Mouse (Mus musculus) cerebellum, postnatal 36 days (tissue): ENCODE results near the gene AC124502.3.
A peak's percentile ranks its signal among the peaks of the same experiment; 100 is the strongest.
"Not testable (repeated sequence)": the region's sequence is repeated elsewhere in the genome, so short reads cannot be mapped to it uniquely, and the experiment has no call there.

ENCODE experiments used
- DNase-seq, 2 experiments: peaks; one replicate each; pipeline ENCODE4 v3.0.0; 2021 to 2022; ENCODE audit warnings: mixed read lengths in 2 of 2

The AC124502.3 gene

DNA sequence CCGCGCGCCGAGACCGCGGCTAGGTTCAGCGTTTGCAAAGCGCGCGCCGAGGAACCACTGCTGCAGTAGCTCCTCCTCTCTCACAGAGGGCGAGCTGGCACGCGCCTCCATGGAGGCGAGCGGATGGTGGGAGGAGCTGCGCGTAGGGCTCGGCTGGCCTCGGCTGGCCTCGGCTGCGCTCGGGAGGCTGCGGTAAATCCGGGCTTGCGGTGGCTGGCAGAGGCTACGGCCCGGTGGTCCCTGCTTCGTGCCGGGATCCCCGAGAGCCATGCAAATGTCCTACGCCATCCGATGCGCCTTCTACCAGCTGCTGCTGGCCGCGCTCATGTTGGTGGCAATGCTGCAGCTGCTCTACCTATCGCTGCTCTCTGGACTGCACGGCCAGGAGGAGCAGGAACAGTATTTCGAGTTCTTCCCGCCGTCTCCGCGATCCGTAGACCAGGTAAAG is at the start of gene AC124502.3, which contains the start of gene B4gat1:
Gene AC124502.3, plus strand, starts transcription at position 183 of the 448 bp plus-strand sequence.
Gene B4gat1, plus strand, starts transcription at position 118 of the 448 bp plus-strand sequence.
- peak; percentile 93 to 94 for DNase-seq

DNA sequence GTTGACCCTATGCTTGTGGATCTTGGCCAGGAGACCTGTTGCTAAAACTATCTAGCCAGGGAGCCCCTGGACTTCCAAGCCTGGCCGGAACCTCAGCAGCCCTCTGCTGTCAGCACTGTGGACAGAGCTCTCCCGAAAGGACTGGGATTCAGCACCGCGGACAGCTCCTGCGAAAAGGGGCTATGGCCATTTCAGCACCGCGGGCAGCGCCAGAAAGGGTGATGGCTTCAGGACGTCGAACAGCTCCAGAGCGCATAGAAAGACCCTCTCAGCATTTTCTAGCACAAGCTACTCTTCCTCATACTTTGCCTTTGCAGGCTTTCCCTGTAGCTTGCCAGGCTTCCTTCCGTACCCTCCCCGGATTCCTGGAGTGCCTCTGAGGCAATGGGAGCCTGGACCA is 49.7 kb upstream of the AC124502.3 start:
- peak; percentile 45 to 54 for DNase-seq

DNA sequence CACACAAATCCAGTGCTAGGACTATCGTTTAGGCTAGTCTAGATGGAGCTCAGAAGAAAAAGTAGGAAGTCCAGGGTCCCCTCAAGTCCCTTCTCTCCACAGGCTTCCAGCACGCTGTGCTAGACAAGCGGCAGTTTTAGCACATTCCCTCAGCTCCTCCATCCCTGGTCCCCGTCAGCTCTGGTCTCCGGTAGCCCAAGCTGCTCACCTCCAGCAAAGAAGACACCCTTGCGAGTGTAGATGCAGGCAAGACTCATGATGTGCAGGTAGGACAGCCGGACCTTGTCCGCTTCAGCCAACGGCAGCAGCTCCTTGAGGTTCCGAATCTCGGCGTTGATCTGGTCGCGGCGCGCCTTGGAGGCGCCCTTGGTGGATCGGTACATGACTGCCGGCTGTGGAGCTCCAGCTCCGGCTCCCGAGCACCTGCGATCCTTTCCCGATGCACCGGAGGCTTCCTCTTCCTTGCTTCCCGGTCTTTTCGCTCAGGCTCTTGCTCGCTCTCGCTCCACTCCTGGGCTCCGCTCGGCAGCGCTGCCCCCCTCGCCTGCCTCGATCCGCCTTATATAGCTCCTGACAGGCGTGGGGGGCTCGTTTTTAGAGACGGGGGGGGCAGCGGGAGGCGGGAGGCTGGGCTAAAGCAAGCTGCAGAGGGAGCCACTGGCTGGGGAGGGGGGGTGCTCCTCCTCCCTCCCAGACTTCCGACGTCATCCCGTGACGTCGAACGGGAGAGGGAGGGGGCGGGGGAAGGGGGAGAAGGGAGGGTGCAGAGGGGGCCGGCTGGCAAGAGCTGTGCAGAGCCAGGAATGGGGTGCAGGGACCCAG is 49.0 kb upstream of the AC124502.3 start:
- peak; percentile 79 to 85 for DNase-seq

DNA sequence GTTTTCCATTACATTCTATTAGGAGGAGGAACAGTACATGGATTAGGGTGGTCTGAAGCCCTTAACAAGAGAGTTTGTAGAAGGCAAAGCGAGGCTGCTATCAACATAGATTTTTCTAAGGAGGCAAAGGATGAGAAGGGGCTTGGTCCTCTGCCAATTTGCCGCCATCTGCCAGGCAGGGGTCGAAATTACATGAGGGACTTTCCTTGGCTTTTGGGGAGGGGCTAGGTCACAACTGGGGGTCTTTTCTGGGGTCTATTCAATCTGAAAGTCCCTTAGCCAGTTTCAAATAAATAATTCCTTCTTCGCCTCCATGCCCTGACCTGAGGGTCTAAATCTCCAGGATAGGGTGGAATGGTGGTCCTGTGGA is 48.5 kb upstream of the AC124502.3 start, which contains the start of gene Npas4:
Gene Npas4, minus strand, starts transcription at position 61 of the 370 bp plus-strand sequence.
- peak in 1 of 2 experiments; percentile 13 for DNase-seq

- DNase-seq, result peak; percentile 30 to 35
Observed at GRCm38 (mm10) chr19:4990716-4991115, 48.0 kb upstream of the AC124502.3 start.

- no peak for DNase-seq
Observed at GRCm38 (mm10) chr19:4992371-4992770, 46.3 kb upstream of the AC124502.3 start.

- peak; percentile 87 to 92 for DNase-seq
Observed at GRCm38 (mm10) chr19:4992904-4993303, 45.8 kb upstream of the AC124502.3 start.

DNA sequence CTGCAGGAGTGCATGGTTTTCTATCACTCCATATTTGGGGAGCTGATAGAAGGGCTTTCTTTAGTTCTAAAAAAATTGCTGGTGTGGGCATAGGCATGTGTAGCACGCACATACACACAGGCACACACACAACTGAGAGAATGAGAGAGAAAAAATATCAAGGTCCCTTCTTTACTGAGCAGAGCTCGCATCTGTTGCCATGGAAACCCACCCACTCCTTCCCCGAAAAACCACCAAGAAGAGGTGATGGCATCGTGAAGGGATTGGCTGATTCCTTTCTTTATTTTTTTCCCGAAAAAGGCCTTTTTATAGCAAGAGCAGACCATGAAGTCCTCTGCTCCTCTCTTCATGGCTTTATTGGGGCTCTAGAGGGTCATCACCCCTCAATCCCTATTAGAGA is 44.6 kb upstream of the AC124502.3 start:
- DNase-seq, result no peak

DNA sequence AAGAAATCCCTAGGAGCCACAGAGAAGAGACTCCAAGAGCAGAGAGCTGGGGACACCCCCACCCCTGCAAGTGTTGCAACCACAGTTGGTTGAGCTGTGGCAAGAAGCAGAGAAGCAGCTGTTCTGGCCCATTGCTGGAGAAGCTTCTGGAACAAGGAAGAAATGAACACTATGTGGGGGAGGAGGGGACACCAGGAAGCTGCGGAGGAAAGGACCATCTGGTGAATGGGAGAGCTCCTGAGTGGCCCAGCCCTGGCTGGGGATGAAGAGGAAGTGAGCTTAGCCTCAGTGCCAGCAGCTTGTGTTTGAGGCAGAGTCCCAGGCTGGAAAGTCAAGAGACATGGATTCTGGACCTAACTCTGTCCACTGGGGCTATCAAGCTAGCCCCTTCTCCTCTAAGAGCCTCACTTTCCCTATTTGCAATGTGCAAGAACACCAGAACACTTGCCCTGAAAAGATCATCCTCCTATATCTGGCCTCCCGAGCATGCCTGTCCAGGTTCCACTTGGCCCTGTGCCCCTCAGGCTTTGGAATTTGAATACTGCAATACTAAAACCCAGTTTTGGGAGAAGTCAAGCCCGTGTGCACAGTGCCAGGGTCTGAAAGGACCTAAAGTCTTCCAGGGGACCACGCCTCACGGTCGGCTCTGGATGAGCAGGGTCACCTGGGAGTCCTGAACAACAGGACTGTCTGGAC is 39.1 kb upstream of the AC124502.3 start:
- peak; percentile 34 to 38 for DNase-seq

DNA sequence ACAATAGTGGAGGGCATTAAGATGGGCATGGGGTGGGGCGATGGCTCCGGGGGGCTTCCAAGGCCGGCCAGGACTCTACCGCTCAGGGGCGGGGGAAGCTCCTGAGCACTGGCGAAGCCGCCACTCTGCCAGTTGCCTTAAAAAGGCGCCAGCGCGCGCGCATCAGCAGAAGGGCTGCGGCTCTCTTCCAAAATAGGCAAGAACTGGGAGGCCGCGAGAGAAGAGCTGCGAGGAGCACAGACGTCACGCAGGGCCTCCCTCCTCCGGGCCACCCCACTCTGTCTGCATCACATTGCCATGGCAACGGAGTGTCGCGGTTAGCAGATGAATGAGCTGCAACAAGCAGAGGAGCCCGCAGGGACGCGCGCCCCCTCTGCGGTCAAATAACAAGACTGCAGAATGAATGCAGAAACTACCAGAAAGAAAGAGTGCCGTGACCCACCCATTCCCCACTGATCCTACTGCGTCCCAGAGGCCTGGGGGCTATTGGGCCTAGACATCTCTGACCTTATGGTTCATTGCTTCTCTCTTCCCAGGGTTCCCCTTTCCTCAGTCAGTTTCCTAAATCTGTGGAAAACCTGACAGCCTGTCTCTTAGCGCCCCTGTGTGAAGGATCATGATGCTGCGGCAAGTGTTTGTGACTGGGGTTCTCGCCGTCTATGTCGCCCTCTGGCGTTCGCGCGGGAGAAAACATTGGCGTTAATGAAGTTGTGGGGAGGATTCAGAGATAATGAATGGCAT is 36.9 kb upstream of the AC124502.3 start:
- DNase-seq, result peak; percentile 87 to 90

GRCm38 (mm10) chr19:5003644-5004043 is 35.0 kb upstream of the AC124502.3 start:
- DNase-seq, result not testable (repeated sequence)

DNA sequence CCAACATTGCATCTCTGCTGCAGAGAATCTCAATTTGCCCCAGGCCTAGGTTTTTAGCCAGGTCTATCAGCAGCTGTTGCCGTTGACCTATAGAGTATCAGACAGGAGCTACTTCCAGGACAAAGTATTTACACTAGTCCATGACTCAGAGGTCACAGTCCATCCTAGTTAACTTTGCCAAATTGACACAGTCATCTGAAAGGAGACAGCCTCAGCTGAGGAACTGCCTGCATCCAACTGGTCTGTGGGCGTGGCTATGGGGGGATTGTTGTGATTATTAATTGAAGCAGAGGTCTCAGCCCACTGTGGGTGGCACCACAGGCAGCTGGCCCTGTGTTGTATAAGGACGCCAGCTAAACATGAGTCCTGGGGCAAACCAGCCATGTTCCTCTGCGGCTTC is 33.8 kb upstream of the AC124502.3 start:
- no peak for DNase-seq

GRCm38 (mm10) chr19:5013138-5013537 is 25.6 kb upstream of the AC124502.3 start:
- no peak for DNase-seq

GRCm38 (mm10) chr19:5014961-5015398 is 23.7 kb upstream of the AC124502.3 start:
- DNase-seq, result peak; percentile 41 to 45

DNA sequence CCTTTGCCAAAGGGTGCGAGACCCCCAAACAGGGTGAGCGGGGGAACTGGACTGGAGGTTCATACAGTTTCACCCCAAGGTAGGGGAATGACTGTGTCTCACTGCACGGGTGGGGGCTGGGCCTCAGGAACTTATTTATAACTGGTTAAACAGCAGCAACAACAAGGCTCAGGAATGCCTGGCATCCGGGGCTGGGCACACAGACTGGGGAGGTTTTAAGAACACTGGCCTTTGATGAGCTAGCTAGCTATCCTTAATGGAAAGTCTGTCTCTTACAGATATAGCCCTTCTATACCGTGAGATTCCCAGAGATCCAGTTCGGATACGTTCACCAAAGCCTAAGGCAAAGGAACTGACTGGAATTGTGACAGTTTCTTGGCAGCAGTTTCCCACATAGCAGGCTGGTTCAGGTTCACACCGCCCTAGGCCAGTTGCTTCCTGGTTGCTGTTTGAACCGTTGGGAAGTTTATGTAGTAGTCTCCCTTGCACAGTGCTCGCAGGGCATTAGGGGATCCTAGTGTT is 22.4 kb upstream of the AC124502.3 start:
- DNase-seq, result no peak

DNA sequence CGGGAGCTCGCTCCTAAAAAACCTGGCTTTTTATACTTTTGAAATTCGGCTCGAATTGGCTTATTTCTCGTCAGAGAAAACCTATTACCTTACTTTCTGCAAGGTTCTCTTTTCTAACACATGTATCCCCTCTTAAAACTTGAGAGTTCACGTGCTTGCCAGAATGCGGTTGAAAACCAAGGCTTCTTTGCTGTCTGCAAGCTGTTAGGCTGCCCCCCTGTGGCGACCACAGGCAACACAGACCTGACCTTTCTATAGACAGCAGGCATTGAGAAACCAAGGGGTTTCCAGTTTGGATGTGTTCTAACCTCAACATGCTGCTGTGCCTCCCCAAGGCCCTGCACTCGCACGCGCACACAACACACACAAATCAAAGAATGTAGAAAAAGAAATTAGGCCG is 21.9 kb upstream of the AC124502.3 start:
- DNase-seq, result peak; percentile 76 to 82

DNA sequence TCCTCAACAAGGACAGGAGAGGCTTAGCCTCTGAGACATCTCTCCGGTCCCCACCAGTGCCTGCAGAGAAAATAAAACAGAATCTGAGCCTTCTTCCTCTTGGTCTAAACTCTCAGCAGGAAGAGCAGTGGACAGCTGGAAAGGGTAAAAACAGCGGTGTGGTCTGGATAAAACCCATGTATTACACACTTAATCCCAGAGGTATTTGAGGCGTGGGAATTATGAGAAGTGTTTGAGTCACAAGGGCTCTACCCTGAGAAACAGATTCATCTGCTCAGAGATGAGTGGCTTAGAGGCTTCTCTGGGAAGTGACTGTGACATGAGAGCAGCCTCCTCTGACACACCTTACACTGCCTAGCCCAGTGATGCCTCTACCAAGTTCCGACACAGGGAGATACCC is 21.1 kb upstream of the AC124502.3 start:
- DNase-seq, result no peak

GRCm38 (mm10) chr19:5018191-5018590 is 20.5 kb upstream of the AC124502.3 start:
- no peak for DNase-seq

DNA sequence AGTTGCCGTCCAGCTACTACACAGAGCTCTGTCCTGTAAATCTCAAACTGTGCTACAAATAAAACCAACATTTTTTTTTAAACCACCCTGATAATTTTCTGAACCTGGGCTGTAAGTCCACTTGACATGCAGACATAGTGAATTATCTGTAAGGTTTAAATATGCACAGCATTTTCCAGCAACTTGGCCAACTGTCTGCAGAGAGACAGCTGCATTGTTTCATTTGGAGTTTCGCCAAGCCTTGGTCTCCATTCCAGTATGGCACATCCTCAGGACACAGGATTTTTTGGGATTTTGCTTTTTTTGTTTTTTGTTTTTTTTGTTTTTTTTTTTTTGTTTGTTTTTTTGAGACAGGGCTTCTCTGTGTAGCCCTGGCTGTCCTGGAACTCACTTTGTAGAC is 17.3 kb upstream of the AC124502.3 start:
- DNase-seq, result no peak

GRCm38 (mm10) chr19:5023621-5024479 is 14.8 kb upstream of the AC124502.3 start, which contains the start of gene Slc29a2:
Gene Slc29a2 (plus strand): TSS chr19:5023860.
- peak; percentile 88 to 91 for DNase-seq

DNA sequence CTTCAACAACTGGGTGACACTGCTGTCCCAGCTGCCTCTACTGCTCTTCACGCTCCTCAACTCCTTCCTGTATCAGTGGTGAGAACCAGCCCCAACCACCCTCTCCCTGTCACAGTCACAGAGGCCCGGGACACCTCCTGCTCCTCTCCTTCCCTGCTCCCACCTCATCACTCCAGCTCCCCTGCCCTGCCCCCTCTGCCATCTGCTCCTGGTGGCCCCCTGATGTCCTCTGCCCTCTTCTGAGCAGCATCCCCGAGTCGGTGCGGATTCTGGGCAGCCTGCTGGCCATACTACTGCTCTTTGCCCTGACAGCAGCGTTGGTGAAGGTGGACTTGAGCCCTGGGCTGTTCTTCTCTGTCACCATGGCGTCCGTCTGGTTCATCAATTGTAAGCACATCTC is 12.6 kb upstream of the AC124502.3 start:
- no peak for DNase-seq

DNA sequence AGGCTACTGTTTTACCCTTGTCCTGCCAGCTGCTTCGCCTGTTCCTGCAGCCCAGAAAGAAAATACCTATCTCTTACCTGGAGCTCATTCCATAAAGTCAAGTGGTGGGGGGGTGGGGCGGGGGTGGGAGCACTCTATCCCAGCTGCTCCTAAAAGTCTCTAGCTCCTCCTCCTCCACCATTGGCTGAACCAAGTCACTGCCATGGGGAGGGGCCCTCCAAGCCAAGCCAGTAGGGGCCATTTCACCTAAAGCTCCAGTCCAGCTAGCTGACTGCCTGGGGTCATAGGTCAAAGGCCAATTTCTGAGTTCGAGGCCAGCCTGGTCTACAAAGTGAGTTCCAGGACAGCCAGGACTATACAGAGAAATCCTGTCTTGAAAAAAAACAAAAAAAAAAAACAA is 6.0 kb upstream of the AC124502.3 start:
- DNase-seq, result no peak
